Mouse (Mus musculus) mouse trophoblast stem cell (cell line): ENCODE results near the gene Crcp.

Source experiments
- in situ Hi-C, 2 experiments: fragments of 300-500 bp; cut with MseI, MboI; formaldehyde crosslinking; loops; 2 replicates in 1 of 2; 3 replicates in 1 of 2; pipeline ENCODE4 v1.15.1; 2025

Gene Crcp

DNA sequence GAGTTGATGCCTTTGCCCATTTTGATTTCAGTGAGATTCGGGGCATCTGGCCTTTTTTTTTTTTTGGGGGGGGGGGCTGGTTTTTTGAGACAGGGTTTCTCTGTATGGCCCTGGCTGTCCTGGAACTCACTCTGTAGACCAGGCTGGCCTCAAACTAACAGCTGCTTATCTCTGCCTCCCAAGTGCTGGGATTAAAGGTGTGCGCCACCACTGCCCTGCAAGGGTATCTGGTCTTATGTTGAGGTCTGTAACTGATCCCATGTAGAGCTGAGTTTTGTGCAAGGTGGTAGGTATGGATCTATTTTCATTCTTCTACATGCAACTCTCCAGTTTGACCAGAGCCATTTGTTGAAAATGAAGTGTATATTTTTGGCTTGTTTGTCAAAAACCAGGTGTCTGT, 27.2 kb downstream of the Crcp start:
- in situ Hi-C loops = no loop called here

DNA sequence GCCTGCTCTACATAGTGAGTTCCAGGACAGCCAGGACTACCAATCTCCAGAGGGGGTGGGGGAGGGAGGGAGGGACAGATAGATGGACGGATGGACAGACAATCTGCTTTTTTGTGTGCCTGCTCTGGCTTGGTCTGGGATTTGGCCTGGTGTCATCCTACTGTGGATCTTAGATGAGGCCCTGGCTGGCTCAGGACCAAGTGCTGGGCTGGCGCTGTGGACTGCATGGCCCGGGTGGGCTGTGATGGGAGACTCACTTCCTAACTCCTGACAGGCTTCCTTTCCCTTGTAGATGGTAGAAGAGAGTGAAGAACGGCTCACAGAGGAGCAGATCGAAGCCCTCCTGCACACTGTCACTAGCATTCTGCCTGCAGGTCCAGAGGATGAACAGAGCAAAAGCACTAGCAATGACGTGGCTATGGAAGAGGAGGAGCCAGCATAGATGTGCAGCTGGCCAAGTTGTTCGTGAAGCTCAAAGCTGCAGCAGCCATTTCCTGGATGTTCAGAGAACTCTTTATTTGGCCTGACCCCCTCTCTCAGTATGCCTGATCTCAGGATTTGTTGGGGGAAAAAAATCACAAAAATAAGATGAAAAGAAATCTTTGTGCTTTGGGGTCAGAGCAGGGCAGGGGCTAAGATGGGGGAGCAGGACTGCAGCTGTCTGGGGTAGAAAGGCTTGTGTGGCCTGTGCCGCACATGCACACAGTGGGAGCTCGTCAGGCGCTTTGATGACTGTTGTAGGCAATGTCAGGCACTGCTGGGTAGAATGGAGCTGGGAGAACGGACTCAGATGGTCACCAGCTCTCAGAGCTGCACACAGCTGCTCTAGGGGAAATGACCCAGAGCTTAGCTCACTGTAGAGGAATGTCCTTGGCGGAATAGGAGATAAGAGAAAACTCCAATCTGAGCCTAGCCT, 30.6 kb downstream of the Crcp start:
- in situ Hi-C loops = no loop called here

DNA sequence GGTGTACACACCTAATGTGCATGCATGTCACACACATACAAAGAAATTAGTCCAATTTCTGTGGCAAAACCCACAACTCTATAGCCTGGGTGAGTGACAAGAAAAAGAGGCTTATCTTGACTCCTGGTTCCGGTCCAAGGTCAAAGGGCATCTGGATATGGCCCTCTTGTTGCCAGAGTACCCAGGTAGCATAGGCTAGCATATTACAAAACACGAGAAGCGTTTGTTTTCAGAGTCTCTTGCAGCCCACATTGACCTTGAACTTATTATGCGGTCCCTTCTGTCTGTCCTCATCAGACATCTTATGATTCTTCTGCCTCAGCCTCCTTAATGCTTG, 31.2 kb downstream of the Crcp start:
- in situ Hi-C loops = no loop called here

DNA sequence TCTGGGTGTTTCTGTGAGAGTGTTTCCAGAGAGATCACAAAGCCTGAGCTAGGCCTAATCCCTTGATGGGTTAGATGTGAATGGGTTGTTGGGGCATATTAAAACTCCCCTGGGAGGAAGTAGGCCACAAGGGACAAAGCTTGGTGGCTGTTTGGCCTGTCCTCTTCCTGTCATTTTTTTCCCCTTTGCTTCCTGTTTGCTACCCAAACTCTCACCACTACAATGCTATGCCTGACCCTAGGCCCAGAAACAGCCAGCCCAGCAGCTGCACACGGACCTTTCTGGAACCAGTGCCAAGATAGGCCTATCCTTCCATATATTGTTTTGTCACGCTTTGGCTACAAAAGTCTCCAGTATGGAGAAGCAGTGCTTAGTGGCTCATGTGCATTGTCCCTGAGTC, 33.0 kb downstream of the Crcp start:
- in situ Hi-C loops = no loop called here

DNA sequence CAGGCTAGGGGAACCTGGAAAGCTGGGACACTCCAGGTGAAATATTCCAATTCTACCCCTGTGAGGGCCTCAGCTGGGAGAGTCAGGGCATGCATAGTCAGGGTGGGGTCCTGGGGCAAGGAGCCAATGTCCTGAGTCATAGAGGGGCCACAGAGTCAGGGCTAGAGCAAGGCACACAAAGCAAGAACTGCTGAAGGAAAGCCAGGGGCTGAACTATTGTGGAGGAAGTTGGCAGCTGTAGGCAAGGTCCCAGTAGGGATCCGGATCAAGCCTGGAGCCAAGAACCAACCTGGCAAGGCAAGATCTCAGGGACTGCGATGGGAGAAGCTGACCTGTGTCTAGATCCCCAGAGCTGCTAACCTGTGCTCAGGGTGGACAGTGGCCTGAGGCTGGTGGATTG, 34.7 kb downstream of the Crcp start:
- in situ Hi-C loops = no loop called here

DNA sequence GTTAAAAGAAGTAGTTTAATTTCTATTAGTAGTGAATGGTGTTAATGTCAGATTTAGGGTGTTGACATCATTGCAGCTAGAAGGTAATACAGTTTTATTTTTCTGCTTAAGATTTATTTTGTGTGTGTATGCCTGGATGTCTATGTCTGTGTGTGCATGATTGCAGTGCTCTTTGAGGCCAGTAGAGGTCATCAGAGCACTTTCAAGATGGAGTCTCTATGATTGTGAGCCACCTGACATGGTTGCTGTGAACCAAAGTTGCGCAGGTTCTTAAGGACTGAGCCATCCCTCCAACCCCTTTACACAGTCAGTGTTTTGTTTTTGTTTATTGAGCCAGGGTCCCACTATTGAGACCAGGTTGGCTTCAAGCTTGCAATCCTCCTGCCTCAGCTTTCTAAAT, 36.5 kb downstream of the Crcp start:
- in situ Hi-C loops = no loop called here

DNA sequence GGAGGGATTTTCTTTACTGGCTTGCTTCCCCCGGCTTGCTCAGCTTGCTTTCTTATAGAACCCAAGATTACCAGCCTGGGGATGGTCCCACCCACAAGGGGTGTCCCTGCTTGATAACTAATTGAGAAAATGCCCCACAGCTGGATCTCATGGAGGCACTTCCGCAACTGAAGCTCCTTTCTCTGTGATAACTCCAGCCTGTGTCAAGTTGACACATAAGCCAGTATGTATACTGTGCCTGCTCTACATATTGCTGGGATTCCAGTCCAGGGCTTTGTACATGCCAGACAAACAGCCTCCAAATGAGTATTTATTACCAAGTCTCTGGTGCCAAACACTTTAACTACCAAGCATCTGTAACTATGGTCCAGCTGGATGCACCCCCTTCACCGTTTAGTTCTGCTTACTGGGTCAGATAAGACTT, 38.8 kb downstream of the Crcp start:
- in situ Hi-C loops = no loop called here

DNA sequence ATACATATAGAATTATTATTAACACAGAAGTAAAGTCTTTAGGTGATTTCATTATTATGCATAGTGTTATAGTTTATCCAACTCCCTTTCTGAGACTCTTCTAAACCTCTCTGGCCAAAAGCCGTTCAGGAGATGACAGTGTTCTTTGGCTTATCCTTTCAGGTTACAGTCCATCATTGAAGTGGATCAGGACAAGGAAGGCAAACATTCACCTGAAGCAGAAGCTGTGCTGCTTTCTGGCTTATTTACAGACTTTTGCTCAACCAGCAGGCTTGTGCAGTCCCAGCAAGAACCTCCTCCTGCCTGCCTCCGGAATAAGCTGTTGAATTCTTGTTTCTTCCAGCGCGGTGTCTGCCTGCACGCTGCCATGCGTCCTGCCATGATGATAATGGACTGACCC, 43.9 kb downstream of the Crcp start, which contains the start of gene Tpst1:
Gene Tpst1, plus strand, starts transcription at position 301 of the 400 bp plus-strand sequence.
- in situ Hi-C loops = no loop called here

DNA sequence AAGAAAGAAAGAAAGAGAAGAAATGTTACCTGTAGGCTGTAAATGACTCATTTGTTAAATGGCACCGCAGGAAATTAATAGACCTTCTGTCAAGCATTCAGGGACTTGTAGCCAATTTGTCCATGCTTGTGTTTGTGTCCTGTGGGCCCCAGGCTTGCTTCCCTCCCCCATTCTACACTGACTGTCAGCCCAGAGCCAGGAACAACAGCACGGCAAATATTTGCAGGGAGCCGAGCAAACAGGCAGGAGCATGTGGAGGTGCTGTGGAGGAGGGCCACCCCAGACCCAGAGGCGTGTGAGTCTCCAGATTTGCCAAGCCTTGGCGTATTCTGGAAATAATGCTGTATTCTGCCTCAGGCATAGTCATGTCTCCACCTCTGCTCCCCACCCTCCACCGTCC, 45.4 kb downstream of the Crcp start:
- in situ Hi-C loops = no loop called here

DNA sequence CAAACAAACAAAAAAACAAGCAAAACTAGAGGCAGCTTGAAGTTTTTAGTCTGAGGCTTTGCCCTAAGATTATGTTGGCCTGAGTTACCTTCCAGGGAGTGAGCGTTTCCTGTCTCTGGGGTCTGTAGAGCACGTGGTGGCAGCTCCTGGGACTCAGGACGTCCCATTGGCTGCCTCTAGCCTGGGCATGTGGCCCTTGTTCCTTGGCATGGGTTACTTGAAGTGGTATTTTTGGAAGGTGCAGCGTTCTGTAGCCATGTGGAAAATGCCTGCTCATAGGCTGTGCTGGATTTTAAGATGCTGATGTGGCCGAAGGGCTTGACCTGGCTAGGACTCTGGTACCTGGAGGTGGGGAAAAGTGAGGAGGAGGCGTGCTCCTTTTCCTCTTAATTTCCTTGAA, 47.3 kb downstream of the Crcp start:
- in situ Hi-C loops = no loop called here

DNA sequence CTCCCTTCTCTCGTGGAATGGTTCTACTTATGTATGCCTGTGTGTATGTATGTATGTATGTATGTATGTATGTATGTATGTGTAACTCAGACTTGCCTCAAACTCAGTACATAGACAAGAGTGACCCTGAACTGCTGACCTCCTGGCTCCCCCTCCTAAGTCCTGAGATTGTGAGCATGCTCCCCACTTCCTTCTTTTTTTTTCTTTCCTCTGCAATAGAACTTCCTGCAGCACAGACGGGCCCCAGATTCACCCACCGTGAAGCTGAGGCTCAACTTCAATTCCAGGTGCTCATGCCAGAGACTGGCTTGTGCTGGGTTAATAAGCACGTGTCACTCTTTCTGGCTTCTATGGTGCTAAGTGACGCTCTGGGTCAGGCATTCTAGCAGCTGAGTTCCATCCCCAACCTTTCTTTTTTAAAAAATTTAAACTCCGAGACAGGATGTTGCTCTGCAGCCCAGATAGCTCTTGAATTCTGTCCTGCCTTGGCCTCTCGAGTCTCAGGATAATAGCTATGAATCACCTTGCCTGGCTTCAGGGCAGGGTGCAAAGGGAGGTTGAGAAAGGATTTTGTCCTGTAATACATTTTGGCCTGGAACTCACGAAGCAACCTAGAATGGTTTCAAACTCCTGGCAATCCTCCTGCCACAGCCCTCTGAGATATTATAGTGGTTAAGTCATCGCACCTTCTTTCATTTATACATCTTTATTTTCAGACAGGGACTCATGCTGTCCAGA, 49.2 kb downstream of the Crcp start:
- in situ Hi-C loops = no loop called here

DNA sequence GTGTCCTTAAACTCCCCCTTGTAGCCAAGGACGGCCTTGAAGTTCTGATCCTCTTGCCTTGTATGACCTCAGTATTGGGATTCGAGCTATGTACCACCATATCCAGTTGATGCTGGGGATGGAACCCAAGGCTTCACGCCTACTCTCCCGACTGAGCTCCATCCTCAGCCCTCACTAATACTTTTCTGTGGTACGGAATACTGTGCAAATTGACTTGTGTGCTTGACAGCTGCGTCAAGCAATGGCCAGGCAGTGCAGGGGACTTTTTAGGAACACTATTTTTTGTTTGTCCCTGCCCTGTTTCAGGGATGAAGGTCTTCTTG, 49.7 kb downstream of the Crcp start:
- in situ Hi-C loops = no loop called here

DNA sequence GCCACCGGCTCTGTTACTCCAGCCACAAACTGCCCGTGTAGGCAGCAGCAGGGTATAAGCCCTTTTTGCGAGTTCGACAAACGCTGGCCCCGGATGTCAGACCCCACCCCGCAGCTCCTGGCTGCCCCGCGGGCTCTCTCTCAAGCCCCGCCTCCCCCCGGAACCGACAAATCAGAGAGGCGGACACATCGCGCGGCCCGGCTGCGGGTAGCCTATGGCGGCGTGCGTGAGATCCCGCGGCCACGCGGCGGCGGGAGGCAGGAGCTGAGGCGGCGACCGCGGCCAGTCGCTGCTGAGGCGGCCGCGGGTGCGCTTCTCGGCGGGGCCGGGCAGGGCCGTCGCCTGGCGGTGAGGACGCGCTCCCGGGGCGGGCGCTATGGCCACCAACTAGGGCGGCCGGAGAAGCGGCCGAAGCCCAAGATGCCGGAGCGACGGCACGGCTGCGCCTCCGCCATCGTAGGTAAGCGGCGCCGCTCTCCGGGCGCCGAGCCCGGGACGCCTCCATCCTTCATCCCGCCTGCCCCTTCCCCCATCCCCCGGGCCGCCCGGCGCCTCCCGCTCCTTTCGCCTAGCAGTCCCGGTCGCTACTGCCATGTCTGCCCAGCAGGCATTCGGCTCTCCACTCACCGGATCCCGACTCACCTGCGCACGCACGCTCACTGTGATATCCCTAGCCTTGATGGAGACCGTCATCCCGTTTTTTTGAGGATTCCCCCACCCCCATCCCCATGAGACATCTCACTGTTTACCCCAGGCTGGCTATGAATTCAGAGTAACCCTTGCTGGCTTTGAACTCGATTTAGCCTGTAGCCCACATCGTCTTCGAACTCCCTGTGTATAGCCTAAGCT, 50.3 kb downstream of the Crcp start:
- in situ Hi-C loops = no loop called here

DNA sequence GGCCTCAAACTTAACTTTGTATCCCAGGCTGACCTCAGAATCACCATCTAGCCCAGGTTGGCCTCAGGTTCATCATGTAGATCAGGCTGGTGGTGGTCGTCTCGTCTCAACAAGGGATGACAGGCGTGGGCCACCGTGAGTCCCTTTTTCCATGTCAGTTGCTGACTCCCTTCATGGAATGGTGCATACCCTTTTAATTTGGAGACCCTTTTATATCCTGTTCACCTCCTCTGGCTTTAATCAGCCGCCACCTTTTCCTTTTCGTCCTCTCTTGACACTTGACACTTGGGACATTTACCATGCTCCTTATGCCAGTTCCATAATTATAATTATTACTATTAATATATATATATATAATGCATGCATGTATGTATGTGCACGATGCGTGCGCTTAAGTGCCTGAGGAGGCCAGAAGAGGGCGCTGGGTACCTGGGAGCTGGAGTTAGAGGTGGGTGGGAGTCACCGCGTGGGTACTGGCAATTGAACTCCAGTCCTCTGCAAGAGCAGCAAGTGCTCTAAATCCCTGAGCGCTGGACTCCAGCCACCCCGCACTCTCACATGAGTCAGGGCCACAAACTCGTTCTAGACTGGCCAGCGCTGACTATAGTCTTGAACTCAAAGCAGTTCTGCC, 51.1 kb downstream of the Crcp start:
- in situ Hi-C loops = no loop called here

DNA sequence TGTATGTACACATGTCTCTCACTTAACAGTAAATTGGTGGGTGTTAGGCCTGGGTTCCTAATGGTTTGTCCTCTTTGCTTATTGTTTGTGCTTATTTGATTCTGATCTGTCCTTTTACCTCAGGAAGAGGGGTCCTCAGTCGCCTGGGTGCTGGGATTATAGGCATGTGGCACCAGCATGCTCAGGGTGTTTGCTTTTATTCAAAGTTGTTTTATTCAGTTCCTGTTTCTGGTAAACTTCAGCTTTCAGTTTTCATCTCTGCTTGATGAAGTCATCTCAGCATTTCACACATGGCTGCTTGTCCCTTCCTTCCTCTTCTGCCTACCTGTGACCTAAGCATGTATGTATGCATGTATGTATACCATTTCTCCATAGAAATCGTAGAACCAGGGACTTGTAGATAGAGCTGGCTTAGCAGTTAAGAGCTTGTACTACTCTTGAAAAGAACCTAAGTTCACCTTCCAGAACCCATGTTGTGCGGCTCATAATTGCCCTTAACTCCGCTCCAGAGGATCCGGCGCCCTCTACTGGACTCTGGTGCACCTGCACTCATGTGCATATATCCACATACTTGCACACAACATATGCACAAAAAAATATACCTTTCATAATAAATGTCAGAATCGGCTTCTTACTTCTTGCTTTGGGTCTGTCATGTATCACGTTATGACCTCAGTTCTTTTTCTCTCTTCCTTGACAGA, 52.2 kb downstream of the Crcp start:
- in situ Hi-C loops = no loop called here

DNA sequence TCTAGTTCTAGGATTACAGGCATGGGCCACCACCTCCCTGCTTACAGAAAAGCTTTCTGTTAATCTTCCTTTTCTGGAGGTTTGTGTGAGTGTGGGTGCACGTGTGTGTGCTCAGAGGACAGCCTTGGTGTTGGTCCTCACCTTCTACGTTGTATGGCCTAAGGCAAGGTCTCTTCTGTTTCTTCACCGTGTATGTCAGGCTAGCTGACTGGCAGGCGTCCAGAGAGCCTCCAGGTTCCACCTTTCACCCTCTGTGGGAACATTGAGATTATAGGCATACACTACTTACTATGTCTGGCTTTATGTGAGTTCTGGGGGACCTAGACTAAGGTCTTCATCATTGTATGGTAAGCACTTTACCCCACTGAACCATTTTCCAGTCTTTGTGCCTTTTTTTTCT, 53.3 kb downstream of the Crcp start:
- in situ Hi-C loops = no loop called here

DNA sequence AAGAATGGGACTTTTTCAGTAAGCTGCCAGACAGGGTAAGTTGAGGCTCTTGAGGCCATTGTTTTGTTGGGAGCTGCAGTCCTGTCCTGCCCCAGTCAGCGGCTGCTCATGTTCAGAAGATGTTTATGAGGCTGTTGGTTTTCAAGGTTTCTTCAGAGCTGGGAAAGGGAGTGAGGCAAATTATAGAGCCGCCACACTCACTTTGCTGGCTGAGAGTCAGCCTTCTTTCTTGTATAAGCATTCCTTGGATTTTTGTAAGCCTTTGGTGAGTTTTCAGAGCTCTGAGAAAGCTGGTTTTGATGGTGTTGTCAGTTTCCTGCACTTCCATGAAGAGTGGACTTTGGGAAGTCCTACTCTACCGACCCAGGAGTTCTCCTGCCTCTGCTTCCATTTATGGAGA, 55.2 kb downstream of the Crcp start:
- in situ Hi-C loops = no loop called here

DNA sequence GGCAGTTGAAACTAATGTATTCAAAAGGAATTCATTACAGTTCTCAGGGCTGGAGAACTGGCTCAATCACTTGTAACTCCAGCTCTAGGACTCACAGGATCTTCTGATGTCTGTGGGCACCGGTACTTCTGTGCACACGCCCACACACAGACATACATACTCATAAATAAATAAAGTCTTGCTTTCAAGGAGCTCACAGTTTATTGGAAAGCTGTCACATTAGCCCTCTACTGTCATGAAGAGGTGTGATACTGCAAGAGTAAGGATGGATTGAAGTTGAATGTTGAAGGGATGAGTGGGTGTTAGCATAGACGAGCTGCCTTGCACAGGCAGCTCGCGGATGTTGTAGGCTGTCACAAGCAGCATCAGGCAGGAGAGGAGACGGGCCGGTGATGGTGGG, 58.9 kb downstream of the Crcp start:
- in situ Hi-C loops = no loop called here

DNA sequence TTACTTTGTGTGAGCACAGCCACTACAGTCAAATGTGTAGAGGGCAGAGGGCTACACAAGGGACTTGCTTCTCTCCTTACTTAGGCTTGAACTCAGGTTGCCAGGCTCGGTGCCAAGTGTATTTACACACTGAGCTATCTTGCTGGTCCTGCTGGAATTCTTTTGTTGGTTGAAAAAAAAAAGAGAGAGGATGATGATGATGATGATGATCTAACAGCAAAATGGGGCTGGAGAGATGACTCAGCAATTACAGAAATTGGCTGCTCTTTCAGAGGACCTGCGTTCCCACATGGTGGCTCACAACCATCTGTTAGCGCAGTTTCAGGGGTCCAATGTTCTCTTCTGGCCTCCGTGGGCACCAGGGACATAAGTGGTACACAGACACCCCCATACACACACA, 59.5 kb downstream of the Crcp start:
- in situ Hi-C loops = no loop called here

DNA sequence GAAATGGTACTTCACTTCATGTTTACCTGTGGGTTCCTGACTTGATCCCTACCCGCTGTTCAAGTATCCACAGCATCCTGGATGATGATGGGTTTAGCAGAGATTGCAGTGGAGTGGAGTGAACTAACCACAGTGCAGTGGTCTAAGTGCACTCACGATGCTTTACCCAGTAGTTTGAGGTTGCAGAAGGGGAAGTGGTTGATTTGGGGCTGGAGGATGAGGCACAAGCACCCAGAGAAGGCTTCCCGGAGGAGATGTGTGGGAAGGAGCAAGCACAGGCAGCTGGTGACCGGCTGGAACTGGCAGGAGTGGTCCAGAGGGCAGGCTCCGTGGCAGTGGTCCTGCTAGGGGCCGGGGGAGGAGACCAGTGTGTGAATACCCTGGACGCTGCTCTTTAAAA, 60.1 kb downstream of the Crcp start:
- in situ Hi-C loops = no loop called here
